Mouse (Mus musculus) midbrain, embryonic 16.5 days (tissue): Measurements from ENCODE around the gene Manba. TPM values are rescaled to one million over a fixed set of nuclear protein-coding genes. Genes with fewer than 3 reads are reported as not detected.
A peak's percentile ranks its signal among the peaks of the same experiment; 100 is the strongest.

Experiments used
- ATAC-seq: fragments of 200-750 bp; cut with Nextera tagmentation; 2 replicates; pipeline ENCODE4 v1.8.0; 2017; ENCODE audit warnings: moderate TSS enrichment
- H3K27ac ChIP-seq: fragments of 300-500 bp; sonication (generic); 2 replicates; pipeline ENCODE4 v1.5.1; 2014; ENCODE audit warnings: mild to moderate bottlenecking, low read length, mixed read lengths
- H3K27me3 ChIP-seq: fragments of 300-500 bp; sonication (generic); 2 replicates; pipeline ENCODE4 v1.6.1; 2014; ENCODE audit warnings: low read depth, low read length, mixed read lengths; ENCODE audit not compliant: control insufficient read depth, insufficient read depth
- H3K36me3 ChIP-seq: fragments of 300-500 bp; sonication (generic); 2 replicates; pipeline ENCODE4 v1.6.1; 2014; ENCODE audit warnings: mild to moderate bottlenecking, low read length, moderate library complexity, mixed read lengths; ENCODE audit not compliant: control insufficient read depth, insufficient read depth
- H3K4me1 ChIP-seq: fragments of 300-500 bp; sonication (generic); 2 replicates; pipeline ENCODE4 v1.6.1; 2014; ENCODE audit warnings: mild to moderate bottlenecking, low read length, mixed read lengths; ENCODE audit not compliant: control insufficient read depth, insufficient read depth
- H3K4me2 ChIP-seq: fragments of 300-500 bp; sonication (generic); 2 replicates; pipeline ENCODE4 v1.6.1; 2014; ENCODE audit warnings: mild to moderate bottlenecking, low read length, mixed read lengths
- H3K4me3 ChIP-seq: fragments of 300-500 bp; sonication (generic); 2 replicates; pipeline ENCODE4 v1.5.1; 2014; ENCODE audit warnings: low read depth, mild to moderate bottlenecking, low read length, moderate library complexity, mixed read lengths
- H3K9ac ChIP-seq: fragments of 300-500 bp; sonication (generic); 2 replicates; pipeline ENCODE4 v1.6.1; 2014; ENCODE audit warnings: low read depth, low read length, mixed read lengths
- H3K9me3 ChIP-seq: fragments of 300-500 bp; sonication (generic); replicated peaks from 2 replicates; pipeline ENCODE4 v1.6.1; 2014; ENCODE audit warnings: mild to moderate bottlenecking, low read length, mixed read lengths; ENCODE audit not compliant: control insufficient read depth, poor library complexity, severe bottlenecking
- WGBS: fragments of 180-500 bp; shearing (Covaris S2); extraction: QIAGEN DNeasy Blood & Tissue Kit; methylation state at CpG from one replicate; pipeline ENCODE4 v1.1.7; 2014; 5-methylcytosine and 5-hydroxymethylcytosine counted together
- polyA plus RNA-seq: library from polyadenylated mRNA; unstranded; fragments of >200 nt; fragmentation: Nextera tagmentation; extraction: Ambion mirVana; gene quantifications from 2 replicates; pipeline ENCODE4 v1.2.1, GENCODE M21; 2015

Manba gene
- polyA plus RNA-seq, 1 experiment from 2014 or later = 8.4 TPM

DNA sequence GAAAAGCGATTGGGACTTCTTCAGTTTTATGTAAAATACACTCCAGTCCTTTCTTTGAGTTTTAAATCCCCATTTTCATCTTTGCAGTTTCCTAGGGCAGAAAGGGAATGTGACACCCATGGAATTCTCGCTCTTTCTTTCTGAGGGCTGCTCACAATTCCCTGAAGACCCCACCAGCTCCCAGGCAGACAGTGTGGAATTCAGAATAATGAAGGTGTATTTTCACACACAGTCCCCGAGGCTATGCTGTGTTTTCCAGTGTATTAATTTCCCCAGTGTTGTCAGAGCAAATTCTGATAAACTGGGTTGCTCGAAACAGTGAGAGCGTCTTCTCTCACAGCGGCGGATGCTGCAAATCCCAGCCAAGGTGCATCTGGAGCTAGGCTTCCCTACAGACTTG is 44.3 kb downstream of the Manba start:
- peak overlapping the region; percentile 42; the same call in 1 of the 2 replicates for H3K27ac ChIP-seq
- no peak overlapping the region for H3K4me3 ChIP-seq
- H3K9ac ChIP-seq = no peak overlapping the region
- H3K36me3 ChIP-seq = no peaks in the 10 kb centered on the region
- WGBS = 54% methylated on average over 7 of the region's 7 CpGs
- peak; percentile 60 for ATAC-seq
- H3K9me3 ChIP-seq = no peaks in the 10 kb centered on the region
- H3K4me2 ChIP-seq = no peak overlapping the region
- no peaks in the 10 kb centered on the region for H3K4me1 ChIP-seq
- H3K27me3 ChIP-seq = no peaks in the 10 kb centered on the region

GRCm38 (mm10) chr3:135531762-135532161 is 46.4 kb downstream of the Manba start:
- WGBS = 75% methylated on average over 2 of the region's 2 CpGs
- H3K4me3 ChIP-seq = no peak overlapping the region
- no peaks in the 10 kb centered on the region for H3K9me3 ChIP-seq

GRCm38 (mm10) chr3:135534103-135534502 is 48.7 kb downstream of the Manba start:
- no peak overlapping the region for H3K9ac ChIP-seq
- no peaks in the 10 kb centered on the region for H3K27me3 ChIP-seq
- no peak overlapping the region for H3K4me3 ChIP-seq
- H3K9me3 ChIP-seq = no peaks in the 10 kb centered on the region
- ATAC-seq = no peak
- WGBS = 87% methylated on average over 4 of the region's 5 CpGs
- H3K36me3 ChIP-seq = no peaks in the 10 kb centered on the region
- H3K4me2 ChIP-seq = no peak overlapping the region
- no peaks in the 10 kb centered on the region for H3K4me1 ChIP-seq
- H3K27ac ChIP-seq = no peak overlapping the region

More at GRCm38 (mm10) chr3:135531762-135532161, 46.4 kb downstream of the Manba start:
- H3K9ac ChIP-seq = no peak overlapping the region
- no peaks in the 10 kb centered on the region for H3K36me3 ChIP-seq
- no peaks in the 10 kb centered on the region for H3K4me1 ChIP-seq
- no peak overlapping the region for H3K4me2 ChIP-seq
- no peaks in the 10 kb centered on the region for H3K27me3 ChIP-seq
- ATAC-seq = no peak
- H3K27ac ChIP-seq = no peak overlapping the region

DNA sequence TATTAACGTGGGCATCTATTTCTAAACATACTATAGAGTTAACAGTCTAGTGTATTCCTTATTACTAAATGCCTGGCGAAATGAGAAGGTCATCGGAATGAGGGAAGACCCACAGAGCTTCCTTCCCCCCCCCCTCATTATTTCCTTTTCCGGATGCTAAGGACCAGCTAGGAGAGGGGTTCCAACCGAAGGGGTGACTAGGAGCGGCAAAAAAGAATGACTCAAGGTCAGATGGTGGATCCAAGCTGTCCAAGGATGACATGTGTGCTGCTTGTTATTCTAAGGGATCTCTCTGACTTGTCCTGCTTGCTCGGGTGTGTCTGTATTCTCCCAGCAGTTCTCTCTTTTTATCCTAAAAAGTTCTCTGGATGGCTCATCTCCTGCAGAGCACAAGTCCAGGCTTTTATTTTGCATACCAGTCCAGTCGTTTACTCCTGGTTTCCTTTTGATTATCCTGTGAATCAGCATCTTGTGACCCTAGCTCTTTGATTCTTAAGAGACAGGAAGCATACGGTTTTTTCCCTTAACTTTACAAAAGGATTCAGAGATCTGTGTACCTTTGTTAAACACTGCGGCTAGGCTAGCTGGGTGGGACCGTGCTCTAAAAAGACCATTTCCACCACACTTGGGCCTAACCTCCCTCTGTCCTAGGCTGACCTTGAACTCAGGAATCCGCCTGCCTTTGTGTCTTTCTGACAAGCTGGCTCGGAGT is 61.0 kb downstream of the Manba start:
- Histone ChIP-seq H3K4me3 (no peak overlapping the region), H3K9me3 (no peaks in the 10 kb centered on the region), H3K27ac (no peak overlapping the region), H3K27me3 (no peaks in the 10 kb centered on the region), H3K4me1 (peaks cover 3% of the 10 kb centered on the region; the same call in 1 of the 2 replicates), H3K4me2 (no peak overlapping the region), H3K36me3 (no peaks in the 10 kb centered on the region), H3K9ac (no peak overlapping the region)
- no peak for ATAC-seq
- 64% methylated on average over 13 of the region's 13 CpGs for WGBS

DNA sequence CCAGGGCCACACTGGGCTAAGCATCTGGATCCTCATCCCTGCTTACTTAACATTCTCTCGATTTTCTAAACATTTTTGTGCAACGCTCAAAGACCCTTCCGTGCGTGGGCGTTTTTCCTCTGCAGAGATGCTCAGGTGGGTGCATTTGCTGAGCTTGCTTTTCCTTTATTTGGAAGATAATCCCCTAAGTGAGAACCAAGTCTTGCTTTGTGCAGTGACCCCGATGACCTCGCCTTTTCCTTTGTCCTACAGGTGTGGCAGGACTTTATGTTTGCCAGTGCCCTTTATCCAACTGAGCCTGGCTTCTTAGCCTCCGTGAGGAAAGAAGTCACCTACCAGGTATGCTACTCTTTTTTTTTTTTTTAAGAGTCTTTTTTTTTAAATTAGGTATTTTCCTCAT is 61.9 kb downstream of the Manba start:
- Histone ChIP-seq H3K27me3 (no peaks in the 10 kb centered on the region), H3K4me2 (no peak overlapping the region), H3K36me3 (no peaks in the 10 kb centered on the region), H3K9ac (no peak overlapping the region), H3K4me3 (no peak overlapping the region), H3K27ac (no peak overlapping the region), H3K4me1 (peaks cover 3% of the 10 kb centered on the region; the same call in 1 of the 2 replicates), H3K9me3 (no peaks in the 10 kb centered on the region)
- WGBS = 61% methylated on average over 8 of the region's 8 CpGs
- no peak for ATAC-seq

GRCm38 (mm10) chr3:135552874-135553273 is 67.5 kb downstream of the Manba start:
- ATAC-seq = no peak
- 77% methylated on average over 5 of the region's 5 CpGs for WGBS
- no peak overlapping the region for H3K27ac ChIP-seq
- no peaks in the 10 kb centered on the region for H3K36me3 ChIP-seq
- no peak overlapping the region for H3K4me2 ChIP-seq
- no peaks in the 10 kb centered on the region for H3K4me1 ChIP-seq
- no peaks in the 10 kb centered on the region for H3K9me3 ChIP-seq
- H3K27me3 ChIP-seq = no peaks in the 10 kb centered on the region
- no peak overlapping the region for H3K4me3 ChIP-seq
- no peak overlapping the region for H3K9ac ChIP-seq

GRCm38 (mm10) chr3:135555192-135555591 is 69.8 kb downstream of the Manba start:
- H3K9ac ChIP-seq = no peak overlapping the region
- H3K4me1 ChIP-seq = no peaks in the 10 kb centered on the region
- H3K4me2 ChIP-seq = no peak overlapping the region
- no peak overlapping the region for H3K27ac ChIP-seq
- H3K9me3 ChIP-seq = no peaks in the 10 kb centered on the region
- H3K4me3 ChIP-seq = no peak overlapping the region
- H3K27me3 ChIP-seq = no peaks in the 10 kb centered on the region
- H3K36me3 ChIP-seq = no peaks in the 10 kb centered on the region
- 36% methylated on average over 6 of the region's 6 CpGs for WGBS
- no peak for ATAC-seq

GRCm38 (mm10) chr3:135556052-135556587 is 70.7 kb downstream of the Manba start:
- H3K9me3 ChIP-seq = no peaks in the 10 kb centered on the region
- no peak overlapping the region for H3K4me3 ChIP-seq
- H3K36me3 ChIP-seq = no peaks in the 10 kb centered on the region
- no peaks in the 10 kb centered on the region for H3K4me1 ChIP-seq
- WGBS = 82% methylated on average over 7 of the region's 7 CpGs
- no peak overlapping the region for H3K9ac ChIP-seq
- no peaks in the 10 kb centered on the region for H3K27me3 ChIP-seq
- no peak overlapping the region for H3K27ac ChIP-seq
- H3K4me2 ChIP-seq = no peak overlapping the region
- ATAC-seq = no peak

GRCm38 (mm10) chr3:135556851-135557662 is 71.6 kb downstream of the Manba start:
- ATAC-seq = no peak
- Histone ChIP-seq H3K4me2 (no peak overlapping the region), H3K27me3 (no peaks in the 10 kb centered on the region), H3K9me3 (no peaks in the 10 kb centered on the region), H3K9ac (no peak overlapping the region), H3K36me3 (no peaks in the 10 kb centered on the region), H3K27ac (no peak overlapping the region), H3K4me1 (no peaks in the 10 kb centered on the region), H3K4me3 (no peak overlapping the region)
- 74% methylated on average over 12 of the region's 12 CpGs for WGBS
